Mouse (Mus musculus) forebrain, embryonic 14.5 days (tissue): ENCODE results near the gene Nsa2. TPM values are rescaled to one million over a fixed set of nuclear protein-coding genes. Genes with fewer than 3 reads are reported as not detected.

Experiments used
- polyA plus RNA-seq: library from polyadenylated mRNA; unstranded; fragments of >200 nt; fragmentation: Nextera tagmentation; extraction: Ambion mirVana; gene quantifications from 2 replicates; pipeline ENCODE4 v1.2.1, GENCODE M21; 2014

The Nsa2 gene
- polyA plus RNA-seq, 1 experiment from 2014 or later = 61.9 TPM

Other genes starting within 250 kb of the Nsa2 start
- 0.04 and 0.08 TPM in 2 replicates for gene Gcnt4, start 213.2 kb downstream of the Nsa2 start, polyA plus RNA-seq
- gene 1700029F12Rik, start 103.6 kb downstream of the Nsa2 start, polyA plus RNA-seq = not detected in 2 replicates
- gene Fam169a, start 70.7 kb downstream of the Nsa2 start, polyA plus RNA-seq = 14.9 and 18.1 TPM in 2 replicates
- gene Gm6169, start 38.7 kb downstream of the Nsa2 start, polyA plus RNA-seq = 1.1 and 1.6 TPM in 2 replicates
- gene Gfm2, start within 50 bp of the Nsa2 start, polyA plus RNA-seq = 22.9 and 25.5 TPM in 2 replicates
- gene Hexb, start 60.4 kb upstream of the Nsa2 start, polyA plus RNA-seq = 38.0 and 41.9 TPM in 2 replicates
- gene Enc1, start 103.2 kb upstream of the Nsa2 start, polyA plus RNA-seq = 89.5 and 96.5 TPM in 2 replicates